Mouse (Mus musculus): ENCODE data around the gene Cfap74. TPM values are rescaled to one million over a fixed set of nuclear protein-coding genes. Genes with fewer than 3 reads are reported as not detected.

The Cfap74 gene
- polyA plus RNA-seq, 1 experiment from 2014 or later = 4.2 TPM

- peak overlapping the region; percentile 100 for H3K4me3 ChIP-seq (replicated peaks; ENCODE audit: low read length)
- H3K27ac ChIP-seq (ENCODE audit: low read length) = peak overlapping the region; percentile 93
- peak overlapping the region; percentile 94 for H3K4me2 ChIP-seq (ENCODE audit: low read length)
- WGBS = under 1% methylated on average over 51 of the region's 51 CpGs
- ATAC-seq = no peak
- peak overlapping the region; percentile 100 for H3K9ac ChIP-seq (replicated peaks; ENCODE audit: low read depth, low read length)
- peaks cover 28% of the 10 kb centered on the region for H3K4me1 ChIP-seq (replicated peaks; ENCODE audit: control insufficient read depth, insufficient read depth, low read length)
- H3K36me3 ChIP-seq (ENCODE audit: control insufficient read depth, insufficient read depth) = no peaks in the 10 kb centered on the region
- no peaks in the 10 kb centered on the region for H3K27me3 ChIP-seq (replicated peaks; ENCODE audit: control insufficient read depth, insufficient read depth, low read length)
- no peaks in the 10 kb centered on the region for H3K9me3 ChIP-seq (ENCODE audit: control insufficient read depth, low read length)
Observed at GRCm38 (mm10) chr4:155492131-155492633, 83.2 kb downstream of the Cfap74 start.

GRCm38 (mm10) chr4:155494891-155495290 lies 85.9 kb downstream of the Cfap74 start:
- H3K9ac ChIP-seq (replicated peaks; ENCODE audit: low read depth, low read length) = no peak overlapping the region
- H3K36me3 ChIP-seq (ENCODE audit: control insufficient read depth, insufficient read depth) = no peaks in the 10 kb centered on the region
- no peak overlapping the region for H3K4me3 ChIP-seq (replicated peaks; ENCODE audit: low read length)
- H3K27me3 ChIP-seq (replicated peaks; ENCODE audit: control insufficient read depth, insufficient read depth, low read length) = no peaks in the 10 kb centered on the region
- no peak overlapping the region for H3K4me2 ChIP-seq (ENCODE audit: low read length)
- no peaks in the 10 kb centered on the region for H3K9me3 ChIP-seq (ENCODE audit: control insufficient read depth, low read length)
- no peak overlapping the region for H3K27ac ChIP-seq (ENCODE audit: low read length)
- WGBS = 65% methylated on average over 4 of the region's 4 CpGs
- peaks cover 25% of the 10 kb centered on the region for H3K4me1 ChIP-seq (replicated peaks; ENCODE audit: control insufficient read depth, insufficient read depth, low read length)
- ATAC-seq = no peak

GRCm38 (mm10) chr4:155497963-155498362 lies 89.0 kb downstream of the Cfap74 start:
- Histone ChIP-seq H3K4me2 (ENCODE audit: low read length) (no peak overlapping the region), H3K27me3 (replicated peaks; ENCODE audit: control insufficient read depth, insufficient read depth, low read length) (no peaks in the 10 kb centered on the region), H3K9me3 (ENCODE audit: control insufficient read depth, low read length) (no peaks in the 10 kb centered on the region), H3K27ac (ENCODE audit: low read length) (no peak overlapping the region), H3K4me3 (replicated peaks; ENCODE audit: low read length) (no peak overlapping the region), H3K4me1 (replicated peaks; ENCODE audit: control insufficient read depth, insufficient read depth, low read length) (peaks cover 20% of the 10 kb centered on the region), H3K36me3 (ENCODE audit: control insufficient read depth, insufficient read depth) (no peaks in the 10 kb centered on the region), H3K9ac (replicated peaks; ENCODE audit: low read depth, low read length) (no peak overlapping the region)
- ATAC-seq = no peak
- 94% methylated on average over 3 of the region's 3 CpGs for WGBS

- ATAC-seq = no peak
- Histone ChIP-seq H3K4me1 (replicated peaks; ENCODE audit: control insufficient read depth, insufficient read depth, low read length) (peaks cover 6% of the 10 kb centered on the region; the same call in 1 of the 2 replicates), H3K36me3 (ENCODE audit: control insufficient read depth, insufficient read depth) (no peaks in the 10 kb centered on the region), H3K27me3 (replicated peaks; ENCODE audit: control insufficient read depth, insufficient read depth, low read length) (no peaks in the 10 kb centered on the region), H3K27ac (ENCODE audit: low read length) (no peak overlapping the region), H3K9ac (replicated peaks; ENCODE audit: low read depth, low read length) (no peak overlapping the region), H3K9me3 (ENCODE audit: control insufficient read depth, low read length) (no peaks in the 10 kb centered on the region), H3K4me2 (ENCODE audit: low read length) (no peak overlapping the region), H3K4me3 (replicated peaks; ENCODE audit: low read length) (no peak overlapping the region)
- 83% methylated on average over 2 of the region's 2 CpGs for WGBS
Observed at GRCm38 (mm10) chr4:155501126-155501525, 92.1 kb downstream of the Cfap74 start.

GRCm38 (mm10) chr4:155505067-155505466 lies 96.1 kb downstream of the Cfap74 start:
- no peak for ATAC-seq

GRCm38 (mm10) chr4:155505671-155506295 lies 96.8 kb downstream of the Cfap74 start:
- WGBS = 78% methylated on average over 5 of the region's 5 CpGs
- H3K9me3 ChIP-seq (ENCODE audit: control insufficient read depth, low read length) = no peaks in the 10 kb centered on the region
- H3K4me2 ChIP-seq (ENCODE audit: low read length) = no peak overlapping the region
- no peak overlapping the region for H3K4me3 ChIP-seq (replicated peaks; ENCODE audit: low read length)
- no peak for ATAC-seq
- H3K36me3 ChIP-seq (ENCODE audit: control insufficient read depth, insufficient read depth) = no peaks in the 10 kb centered on the region
- H3K4me1 ChIP-seq (replicated peaks; ENCODE audit: control insufficient read depth, insufficient read depth, low read length) = peaks cover 8% of the 10 kb centered on the region; the same call in 1 of the 2 replicates
- H3K9ac ChIP-seq (replicated peaks; ENCODE audit: low read depth, low read length) = no peak overlapping the region
- H3K27me3 ChIP-seq (replicated peaks; ENCODE audit: control insufficient read depth, insufficient read depth, low read length) = no peaks in the 10 kb centered on the region
- no peak overlapping the region for H3K27ac ChIP-seq (ENCODE audit: low read length)

More at GRCm38 (mm10) chr4:155505067-155505466, 96.1 kb downstream of the Cfap74 start:
- no peak overlapping the region for H3K9ac ChIP-seq (replicated peaks; ENCODE audit: low read depth, low read length)
- H3K9me3 ChIP-seq (ENCODE audit: control insufficient read depth, low read length) = no peaks in the 10 kb centered on the region
- no peak overlapping the region for H3K4me2 ChIP-seq (ENCODE audit: low read length)
- H3K27ac ChIP-seq (ENCODE audit: low read length) = no peak overlapping the region
- 55% methylated on average over 8 of the region's 8 CpGs for WGBS
- no peak overlapping the region for H3K4me3 ChIP-seq (replicated peaks; ENCODE audit: low read length)
- H3K27me3 ChIP-seq (replicated peaks; ENCODE audit: control insufficient read depth, insufficient read depth, low read length) = no peaks in the 10 kb centered on the region
- no peaks in the 10 kb centered on the region for H3K36me3 ChIP-seq (ENCODE audit: control insufficient read depth, insufficient read depth)
- peaks cover 6% of the 10 kb centered on the region; the same call in 1 of the 2 replicates for H3K4me1 ChIP-seq (replicated peaks; ENCODE audit: control insufficient read depth, insufficient read depth, low read length)

GRCm38 (mm10) chr4:155508614-155509013 lies 99.6 kb downstream of the Cfap74 start:
- no peak for ATAC-seq
- Histone ChIP-seq H3K9ac (replicated peaks; ENCODE audit: low read depth, low read length) (no peak overlapping the region), H3K27ac (ENCODE audit: low read length) (no peak overlapping the region), H3K36me3 (ENCODE audit: control insufficient read depth, insufficient read depth) (no peaks in the 10 kb centered on the region), H3K4me1 (replicated peaks; ENCODE audit: control insufficient read depth, insufficient read depth, low read length) (peaks cover 14% of the 10 kb centered on the region), H3K4me2 (ENCODE audit: low read length) (no peak overlapping the region), H3K27me3 (replicated peaks; ENCODE audit: control insufficient read depth, insufficient read depth, low read length) (no peaks in the 10 kb centered on the region), H3K4me3 (replicated peaks; ENCODE audit: low read length) (no peak overlapping the region), H3K9me3 (ENCODE audit: control insufficient read depth, low read length) (no peaks in the 10 kb centered on the region)
- WGBS = 92% methylated on average over 4 of the region's 4 CpGs

- no peak overlapping the region for H3K9ac ChIP-seq (replicated peaks; ENCODE audit: low read depth, low read length)
- H3K4me1 ChIP-seq (replicated peaks; ENCODE audit: control insufficient read depth, insufficient read depth, low read length) = peaks cover 8% of the 10 kb centered on the region
- H3K4me3 ChIP-seq (replicated peaks; ENCODE audit: low read length) = no peak overlapping the region
- H3K9me3 ChIP-seq (ENCODE audit: control insufficient read depth, low read length) = no peaks in the 10 kb centered on the region
- H3K36me3 ChIP-seq (ENCODE audit: control insufficient read depth, insufficient read depth) = no peaks in the 10 kb centered on the region
- no peaks in the 10 kb centered on the region for H3K27me3 ChIP-seq (replicated peaks; ENCODE audit: control insufficient read depth, insufficient read depth, low read length)
- WGBS = 49% methylated on average over 1 of the region's 1 CpGs
- no peak overlapping the region for H3K4me2 ChIP-seq (ENCODE audit: low read length)
- H3K27ac ChIP-seq (ENCODE audit: low read length) = no peak overlapping the region
- ATAC-seq = no peak
Observed at GRCm38 (mm10) chr4:155510981-155511380, 102.0 kb downstream of the Cfap74 start.

GRCm38 (mm10) chr4:155514810-155515209 lies 105.8 kb downstream of the Cfap74 start:
- no peaks in the 10 kb centered on the region for H3K9me3 ChIP-seq (ENCODE audit: control insufficient read depth, low read length)
- H3K4me1 ChIP-seq (replicated peaks; ENCODE audit: control insufficient read depth, insufficient read depth, low read length) = peaks cover 8% of the 10 kb centered on the region
- H3K9ac ChIP-seq (replicated peaks; ENCODE audit: low read depth, low read length) = no peak overlapping the region
- H3K27ac ChIP-seq (ENCODE audit: low read length) = no peak overlapping the region
- no peak overlapping the region for H3K4me2 ChIP-seq (ENCODE audit: low read length)
- no peak overlapping the region for H3K4me3 ChIP-seq (replicated peaks; ENCODE audit: low read length)
- no peaks in the 10 kb centered on the region for H3K27me3 ChIP-seq (replicated peaks; ENCODE audit: control insufficient read depth, insufficient read depth, low read length)
- no peak for ATAC-seq
- WGBS = 91% methylated on average over 2 of the region's 2 CpGs
- no peaks in the 10 kb centered on the region for H3K36me3 ChIP-seq (ENCODE audit: control insufficient read depth, insufficient read depth)
